Mouse (Mus musculus) lung, adult 2 months (tissue): ENCODE results near the gene Prkca.

Experiments used
- CTCF ChIP-seq: fragments of 200-500 bp; IDR thresholded peaks from 2 replicates; pipeline ENCODE4 v1.5.1; 2011; ENCODE audit warnings: mild to moderate bottlenecking, low read length, control low read depth; ENCODE audit not compliant: insufficient read depth
- POLR2A ChIP-seq: fragments of 200-500 bp; IDR thresholded peaks from 2 replicates; pipeline ENCODE4 v1.6.1; 2011; ENCODE audit warnings: low read depth, mild to moderate bottlenecking, control low read depth, low read length, borderline replicate concordance; ENCODE audit errors: extremely low read depth

- TF ChIP-seq CTCF (peak; percentile 25; the same call in 1 of the 2 replicates), POLR2A (no peak)
Measured at GRCm38 (mm10) chr11:108307258-108307657, 36.5 kb downstream of the Prkca start.
